Mouse (Mus musculus): ENCODE data around the gene Lmbr1l.

- no peak for TF ChIP-seq POLR2A (IDR thresholded peaks at IDR 0.05; ENCODE audit: borderline replicate concordance, control insufficient read depth, low read depth, low read length)
- TF ChIP-seq CTCF (IDR thresholded peaks at IDR 0.05; ENCODE audit: control insufficient read depth, insufficient read depth, low read length), result no peak
These were observed 47.6 kb downstream of the Lmbr1l start for GRCm38 (mm10) chr15:98870179-98871069.

Measured in bone marrow, adult 2 months (tissue).